Mouse (Mus musculus): ENCODE measurements at regions not wholly inside any gene's neighbourhood (a gene's known extent, or its start where the extent isn't known, plus 50 kb on each side); places are given as distances from the start of the nearest gene placed in this dataset.

GRCm38 (mm10) chr14:29784506-29784905 lies 62.8 kb upstream of the Cacna2d3 start:
- no peaks in the 10 kb centered on the region for H3K9me3 ChIP-seq
- no peaks in the 10 kb centered on the region for H3K27me3 ChIP-seq (replicated peaks; ENCODE audit: low read depth, poor library complexity, severe bottlenecking)
- H3K4me1 ChIP-seq, result no peaks in the 10 kb centered on the region
- no peak overlapping the region for H3K27ac ChIP-seq (replicated peaks)
- 83% methylated on average over 2 of the region's 2 CpGs for WGBS
- H3K4me3 ChIP-seq, result no peak overlapping the region
- H3K36me3 ChIP-seq (replicated peaks), result no peaks in the 10 kb centered on the region
- no peak for DNase-seq (ENCODE audit: low spot score)

- no peaks in the 10 kb centered on the region for H3K27me3 ChIP-seq (replicated peaks; ENCODE audit: low read depth, poor library complexity, severe bottlenecking)
- H3K27ac ChIP-seq (replicated peaks), result no peak overlapping the region
- no peak for DNase-seq (ENCODE audit: low spot score)
- no peaks in the 10 kb centered on the region for H3K9me3 ChIP-seq
- no peaks in the 10 kb centered on the region for H3K36me3 ChIP-seq (replicated peaks)
- 78% methylated on average over 3 of the region's 3 CpGs for WGBS
- no peaks in the 10 kb centered on the region for H3K4me1 ChIP-seq
- no peak overlapping the region for H3K4me3 ChIP-seq
Measured at GRCm38 (mm10) chr14:29786431-29786830, 64.8 kb upstream of the Cacna2d3 start.

GRCm38 (mm10) chr14:29787796-29788195 lies 66.1 kb upstream of the Cacna2d3 start:
- no peak overlapping the region for H3K4me3 ChIP-seq
- no peaks in the 10 kb centered on the region for H3K9me3 ChIP-seq
- no peaks in the 10 kb centered on the region for H3K4me1 ChIP-seq
- WGBS, result 85% methylated on average over 7 of the region's 7 CpGs
- DNase-seq (ENCODE audit: low spot score), result no peak
- no peaks in the 10 kb centered on the region for H3K27me3 ChIP-seq (replicated peaks; ENCODE audit: low read depth, poor library complexity, severe bottlenecking)
- no peaks in the 10 kb centered on the region for H3K36me3 ChIP-seq (replicated peaks)
- no peak overlapping the region for H3K27ac ChIP-seq (replicated peaks)

GRCm38 (mm10) chr14:29788351-29788750 lies 66.7 kb upstream of the Cacna2d3 start:
- Histone ChIP-seq H3K4me1 (no peaks in the 10 kb centered on the region), H3K36me3 (replicated peaks) (no peaks in the 10 kb centered on the region), H3K4me3 (no peak overlapping the region), H3K27ac (replicated peaks) (no peak overlapping the region), H3K9me3 (no peaks in the 10 kb centered on the region), H3K27me3 (replicated peaks; ENCODE audit: low read depth, poor library complexity, severe bottlenecking) (no peaks in the 10 kb centered on the region)
- 84% methylated on average over 7 of the region's 7 CpGs for WGBS
- DNase-seq (ENCODE audit: low spot score), result no peak

- no peaks in the 10 kb centered on the region for H3K9me3 ChIP-seq
- H3K27me3 ChIP-seq (replicated peaks; ENCODE audit: low read depth, poor library complexity, severe bottlenecking), result no peaks in the 10 kb centered on the region
- H3K4me1 ChIP-seq, result peaks cover 5% of the 10 kb centered on the region
- WGBS, result 47% methylated on average over 2 of the region's 2 CpGs
- H3K4me3 ChIP-seq, result no peak overlapping the region
- H3K27ac ChIP-seq (replicated peaks), result no peak overlapping the region
- no peaks in the 10 kb centered on the region for H3K36me3 ChIP-seq (replicated peaks)
- no peak for DNase-seq (ENCODE audit: low spot score)
Measured at GRCm38 (mm10) chr14:29795325-29795724, 73.7 kb upstream of the Cacna2d3 start.

- H3K4me1 ChIP-seq, result peaks cover 5% of the 10 kb centered on the region
- H3K36me3 ChIP-seq (replicated peaks), result no peaks in the 10 kb centered on the region
- WGBS, result 78% methylated on average over 7 of the region's 7 CpGs
- H3K9me3 ChIP-seq, result no peaks in the 10 kb centered on the region
- H3K27ac ChIP-seq (replicated peaks), result no peak overlapping the region
- no peak for DNase-seq (ENCODE audit: low spot score)
- no peak overlapping the region for H3K4me3 ChIP-seq
- H3K27me3 ChIP-seq (replicated peaks; ENCODE audit: low read depth, poor library complexity, severe bottlenecking), result no peaks in the 10 kb centered on the region
Measured at GRCm38 (mm10) chr14:29796396-29796795, 74.7 kb upstream of the Cacna2d3 start.

- H3K9me3 ChIP-seq, result no peaks in the 10 kb centered on the region
- H3K27me3 ChIP-seq (replicated peaks; ENCODE audit: low read depth, poor library complexity, severe bottlenecking), result no peaks in the 10 kb centered on the region
- H3K27ac ChIP-seq (replicated peaks), result no peak overlapping the region
- H3K36me3 ChIP-seq (replicated peaks), result no peaks in the 10 kb centered on the region
- no peak overlapping the region for H3K4me3 ChIP-seq
- peaks cover 5% of the 10 kb centered on the region for H3K4me1 ChIP-seq
- DNase-seq (ENCODE audit: low spot score), result no peak
- WGBS, result 83% methylated on average over 13 of the region's 13 CpGs
Measured at GRCm38 (mm10) chr14:29799852-29800251, 78.2 kb upstream of the Cacna2d3 start.

GRCm38 (mm10) chr14:29805234-29805633 lies 83.6 kb upstream of the Cacna2d3 start:
- no peaks in the 10 kb centered on the region for H3K36me3 ChIP-seq (replicated peaks)
- H3K4me3 ChIP-seq, result no peak overlapping the region
- no peak overlapping the region for H3K27ac ChIP-seq (replicated peaks)
- DNase-seq (ENCODE audit: low spot score), result no peak
- H3K4me1 ChIP-seq, result no peaks in the 10 kb centered on the region
- 90% methylated on average over 6 of the region's 6 CpGs for WGBS
- no peaks in the 10 kb centered on the region for H3K27me3 ChIP-seq (replicated peaks; ENCODE audit: low read depth, poor library complexity, severe bottlenecking)
- no peaks in the 10 kb centered on the region for H3K9me3 ChIP-seq

GRCm38 (mm10) chr14:29807881-29808280 lies 86.2 kb upstream of the Cacna2d3 start:
- Histone ChIP-seq H3K4me1 (no peaks in the 10 kb centered on the region), H3K27ac (replicated peaks) (no peak overlapping the region), H3K9me3 (no peaks in the 10 kb centered on the region), H3K27me3 (replicated peaks; ENCODE audit: low read depth, poor library complexity, severe bottlenecking) (no peaks in the 10 kb centered on the region), H3K36me3 (replicated peaks) (no peaks in the 10 kb centered on the region), H3K4me3 (no peak overlapping the region)
- DNase-seq (ENCODE audit: low spot score), result no peak
- WGBS, result 58% methylated on average over 9 of the region's 9 CpGs

GRCm38 (mm10) chr14:29814626-29815025 lies 93.0 kb upstream of the Cacna2d3 start:
- no peaks in the 10 kb centered on the region for H3K9me3 ChIP-seq
- H3K27me3 ChIP-seq (replicated peaks; ENCODE audit: low read depth, poor library complexity, severe bottlenecking), result no peaks in the 10 kb centered on the region
- DNase-seq (ENCODE audit: low spot score), result no peak
- no peaks in the 10 kb centered on the region for H3K36me3 ChIP-seq (replicated peaks)
- H3K4me3 ChIP-seq, result no peak overlapping the region
- H3K27ac ChIP-seq (replicated peaks), result no peak overlapping the region
- H3K4me1 ChIP-seq, result no peaks in the 10 kb centered on the region
- WGBS, result 87% methylated on average over 4 of the region's 4 CpGs

- Histone ChIP-seq H3K27ac (replicated peaks) (no peak overlapping the region), H3K36me3 (replicated peaks) (no peaks in the 10 kb centered on the region), H3K27me3 (replicated peaks; ENCODE audit: low read depth, poor library complexity, severe bottlenecking) (no peaks in the 10 kb centered on the region), H3K4me1 (no peaks in the 10 kb centered on the region), H3K4me3 (no peak overlapping the region), H3K9me3 (no peaks in the 10 kb centered on the region)
- WGBS, result 80% methylated on average over 4 of the region's 4 CpGs
- DNase-seq (ENCODE audit: low spot score), result no peak
Measured at GRCm38 (mm10) chr14:29817548-29817947, 95.9 kb upstream of the Cacna2d3 start.

GRCm38 (mm10) chr14:29818251-29818650 lies 96.6 kb upstream of the Cacna2d3 start:
- Histone ChIP-seq H3K27ac (replicated peaks) (no peak overlapping the region), H3K9me3 (no peaks in the 10 kb centered on the region), H3K36me3 (replicated peaks) (no peaks in the 10 kb centered on the region), H3K4me1 (no peaks in the 10 kb centered on the region), H3K27me3 (replicated peaks; ENCODE audit: low read depth, poor library complexity, severe bottlenecking) (no peaks in the 10 kb centered on the region), H3K4me3 (no peak overlapping the region)
- DNase-seq (ENCODE audit: low spot score), result no peak
- WGBS, result 91% methylated on average over 7 of the region's 7 CpGs

GRCm38 (mm10) chr14:29818751-29819150 lies 97.1 kb upstream of the Cacna2d3 start:
- Histone ChIP-seq H3K4me1 (no peaks in the 10 kb centered on the region), H3K4me3 (no peak overlapping the region), H3K27ac (replicated peaks) (no peak overlapping the region), H3K27me3 (replicated peaks; ENCODE audit: low read depth, poor library complexity, severe bottlenecking) (no peaks in the 10 kb centered on the region), H3K36me3 (replicated peaks) (no peaks in the 10 kb centered on the region), H3K9me3 (no peaks in the 10 kb centered on the region)
- 87% methylated on average over 2 of the region's 2 CpGs for WGBS
- no peak for DNase-seq (ENCODE audit: low spot score)

- H3K27ac ChIP-seq (replicated peaks), result no peak overlapping the region
- 70% methylated on average over 1 of the region's 1 CpGs for WGBS
- no peak overlapping the region for H3K4me3 ChIP-seq
- H3K27me3 ChIP-seq (replicated peaks; ENCODE audit: low read depth, poor library complexity, severe bottlenecking), result no peaks in the 10 kb centered on the region
- DNase-seq (ENCODE audit: low spot score), result no peak
- H3K9me3 ChIP-seq, result no peaks in the 10 kb centered on the region
- H3K36me3 ChIP-seq (replicated peaks), result no peaks in the 10 kb centered on the region
- no peaks in the 10 kb centered on the region for H3K4me1 ChIP-seq
Measured at GRCm38 (mm10) chr14:29837063-29837462, 115.4 kb upstream of the Cacna2d3 start.

Measured in embryonic facial prominence, embryonic 10.5 days (tissue).